Mouse (Mus musculus): ENCODE measurements around the gene Tmem168.

- TF ChIP-seq POLR2A (IDR thresholded peaks at IDR 0.05; ENCODE audit: extremely low read depth, insufficient read depth, low read length): no peak
- TF ChIP-seq CTCF (IDR thresholded peaks at IDR 0.05; ENCODE audit: low read depth, low read length): no peak
Measured at GRCm38 (mm10) chr6:13614568-13614967, 6.7 kb upstream of the Tmem168 start.
